Comparison of ENCODE assay signal across 27 mouse cellular contexts in the genomic region with DNA sequence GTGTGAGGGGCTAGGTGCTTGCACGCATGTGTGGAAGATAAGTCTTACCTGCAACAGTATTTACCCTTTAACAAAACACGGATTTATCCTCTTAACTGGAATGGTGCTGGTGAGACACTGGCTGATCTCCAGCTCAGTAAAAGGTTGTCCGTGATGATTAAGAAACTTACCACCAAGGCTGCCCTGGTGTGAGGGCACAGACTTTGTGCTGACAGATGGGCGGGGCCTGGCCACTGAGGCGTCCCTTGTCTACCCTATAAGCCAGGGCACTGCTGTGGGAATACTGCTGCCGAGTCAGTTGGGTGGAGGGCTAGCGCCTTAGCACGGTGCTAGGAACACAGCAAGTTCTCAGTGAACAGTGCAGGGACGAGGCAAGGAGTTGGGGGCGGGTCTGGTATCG. TPM values are rescaled to one million over a fixed set of nuclear protein-coding genes. Genes with fewer than 3 reads are reported as not detected.
DNase-seq lines count a peak whose midpoint lies in the region; ATAC-seq and TF ChIP-seq lines count a peak whose summit lies in the region.
"Had no signal": no experiment of that assay in that cellular context is flagged by ENCODE, and none has a peak within 500 bp of the region (broad histone marks: within the 10 kb centered on the region; RNA-seq: fewer than 3 reads in every experiment).

No protein-coding gene starts in this region.

- H3K9me3 ChIP-seq in hindbrain, embryonic 12.5 days (replicated peaks) = no peaks in the 10 kb centered on the region
- H3K9me3 ChIP-seq in hindbrain, embryonic 13.5 days = no peaks in the 10 kb centered on the region
- no peaks in the 10 kb centered on the region for H3K9me3 ChIP-seq in liver, embryonic 12.5 days (replicated peaks)
- H3K9me3 ChIP-seq: embryonic facial prominence, embryonic 13.5 days; forebrain, embryonic 12.5 days; G1E; heart, embryonic 10.5 days; heart, embryonic 15.5 days; hindbrain, embryonic 10.5 days had no signal

- H3K36me3 ChIP-seq in hindbrain, embryonic 12.5 days = peaks cover 53% of the 10 kb centered on the region
- H3K36me3 ChIP-seq in hindbrain, embryonic 13.5 days = peaks cover 55% of the 10 kb centered on the region
- peaks cover 9% of the 10 kb centered on the region; the same call in 1 of the 2 replicates for H3K36me3 ChIP-seq in liver, adult 2 months (ENCODE audit: control insufficient read depth, insufficient read depth, low read length)
- H3K36me3 ChIP-seq in liver, embryonic 12.5 days = peaks cover 67% of the 10 kb centered on the region

- DNase-seq in adrenal gland, adult 2 months = peak; percentile 55
- DNase-seq in adrenal gland, adult 18-20 months (ENCODE audit: low spot score in 2 of 2) = no peak
- DNase-seq in liver, adult 2 months (ENCODE audit: extremely low read depth, low read depth, low spot score) = peak; percentile 61
- DNase-seq in kidney, postnatal 36 days = peak; percentile 75 to 77
- no peak for DNase-seq in heart, postnatal 4 days
- DNase-seq: B cell, adult 2 months; cerebellum, adult 11 months; cerebellum, adult 8-10 months; cerebellum, postnatal 36 days; gastrocnemius, postnatal 25 days; heart, adult 11 months; heart, postnatal 14 days had no signal

- 67% methylated on average over 11 of the region's 11 CpGs for WGBS in hindbrain, embryonic 12.5 days
- 81% methylated on average over 11 of the region's 11 CpGs for WGBS in hindbrain, embryonic 13.5 days
- WGBS in liver, adult 2 months = 79% methylated on average over 11 of the region's 11 CpGs
- WGBS in liver, embryonic 12.5 days (ENCODE audit: insufficient replicate concordance) = 80% methylated on average over 11 of the region's 11 CpGs

- peaks cover 8% of the 10 kb centered on the region for H3K79me2 ChIP-seq in liver, adult 2 months (ENCODE audit: control insufficient read depth, insufficient read depth, low read length)

- peaks cover 10% of the 10 kb centered on the region for H3K27me3 ChIP-seq in hindbrain, embryonic 12.5 days
- H3K27me3 ChIP-seq in hindbrain, embryonic 13.5 days = 0 out of 2 replicates have a peak, but pooled peaks cover 13% of the 10 kb centered on the region
- no peaks in the 10 kb centered on the region for H3K27me3 ChIP-seq in liver, adult 2 months (ENCODE audit: control insufficient read depth, insufficient read depth, low read length)
- no peaks in the 10 kb centered on the region for H3K27me3 ChIP-seq in liver, embryonic 12.5 days (replicated peaks)
- H3K27me3 ChIP-seq: embryonic facial prominence, embryonic 13.5 days; heart, embryonic 15.5 days had no signal

- no peak for TF ChIP-seq CTCF in liver, adult 2 months (IDR thresholded peaks at IDR 0.05; ENCODE audit: low read depth, low read length)

- H3K27ac ChIP-seq in hindbrain, embryonic 12.5 days = no peak overlapping the region
- H3K27ac ChIP-seq in hindbrain, embryonic 13.5 days = no peak overlapping the region
- no peak overlapping the region for H3K27ac ChIP-seq in liver, adult 2 months (replicated peaks; ENCODE audit: insufficient read depth, low read depth, low read length)
- H3K27ac ChIP-seq in liver, embryonic 12.5 days = no peak overlapping the region
- H3K27ac ChIP-seq: embryonic facial prominence, embryonic 13.5 days; forebrain, embryonic 12.5 days; heart, embryonic 10.5 days; heart, embryonic 15.5 days; hindbrain, embryonic 10.5 days had no signal

- H3K9ac ChIP-seq in hindbrain, embryonic 12.5 days = 0 out of 2 replicates have a peak overlapping the region, but pooled peaks have one; percentile 14
- H3K9ac ChIP-seq in hindbrain, embryonic 13.5 days = no peak overlapping the region
- H3K9ac ChIP-seq in liver, adult 2 months (ENCODE audit: low read depth, low read length) = no peak overlapping the region
- H3K9ac ChIP-seq in liver, embryonic 12.5 days = no peak overlapping the region
- H3K9ac ChIP-seq: embryonic facial prominence, embryonic 13.5 days; forebrain, embryonic 12.5 days; heart, embryonic 15.5 days had no signal

- ATAC-seq in hindbrain, embryonic 12.5 days (ENCODE audit: low FRiP score) = no peak
- no peak for ATAC-seq in hindbrain, embryonic 13.5 days (ENCODE audit: low FRiP score)
- no peak for ATAC-seq in liver, embryonic 12.5 days
- ATAC-seq: CD4-positive, CD25-positive, alpha-beta regulatory T cell, adult 4 months; forebrain, embryonic 16.5 days; hindbrain, embryonic 16.5 days; inflammation-experienced regulatory T-cells, adult 6 months had no signal

- H3K4me1 ChIP-seq in hindbrain, embryonic 12.5 days = peaks cover 18% of the 10 kb centered on the region
- H3K4me1 ChIP-seq in hindbrain, embryonic 13.5 days (replicated peaks) = peaks cover 33% of the 10 kb centered on the region
- H3K4me1 ChIP-seq in liver, adult 2 months (ENCODE audit: control insufficient read depth, insufficient read depth, low read length) = peaks cover 6% of the 10 kb centered on the region
- H3K4me1 ChIP-seq in liver, embryonic 12.5 days = peaks cover 15% of the 10 kb centered on the region

- H3K4me3 ChIP-seq in hindbrain, embryonic 12.5 days = no peak overlapping the region
- no peak overlapping the region for H3K4me3 ChIP-seq in hindbrain, embryonic 13.5 days
- no peak overlapping the region for H3K4me3 ChIP-seq in liver, adult 2 months (ENCODE audit: insufficient read depth, low read depth, low read length)
- H3K4me3 ChIP-seq in liver, embryonic 12.5 days = no peak overlapping the region
- H3K4me3 ChIP-seq: embryonic facial prominence, embryonic 13.5 days; forebrain, embryonic 12.5 days; heart, embryonic 10.5 days; heart, embryonic 15.5 days; hindbrain, embryonic 10.5 days had no signal

- no peak overlapping the region for H3K4me2 ChIP-seq in hindbrain, embryonic 12.5 days (replicated peaks)
- no peak overlapping the region for H3K4me2 ChIP-seq in hindbrain, embryonic 13.5 days
- no peak overlapping the region for H3K4me2 ChIP-seq in liver, embryonic 12.5 days
- H3K4me2 ChIP-seq: embryonic facial prominence, embryonic 13.5 days; forebrain, embryonic 12.5 days; heart, embryonic 15.5 days had no signal

- no peak for TF ChIP-seq POLR2A in liver, adult 2 months (IDR thresholded peaks at IDR 0.05; ENCODE audit: extremely low read depth, insufficient read depth, low read length)

RNA-seq across cellular contexts. Expression of gene Icmt, which starts 5.0 kb away (rescaled TPM):
- total RNA-seq in adrenal gland, adult 2 months (2021) = 10 to 100 TPM; 34.6 to 49.1 TPM
- 39.5 and 48.3 TPM in 2 replicates for polyA plus RNA-seq in adrenal gland, adult 2 months (2012; rRNA removed)
- 10 to 100 TPM; 52.1 to 55.6 TPM for total RNA-seq in adrenal gland, adult 18-20 months (2021)
- polyA plus RNA-seq in hindbrain, embryonic 12.5 days (2016; fragmentation: Nextera tagmentation; extraction: Ambion mirVana) = 25.3 and 25.6 TPM in 2 replicates
- polyA plus RNA-seq in hindbrain, embryonic 13.5 days (2015; fragmentation: Nextera tagmentation; extraction: Ambion mirVana) = 17.2 and 18.4 TPM in 2 replicates
- 13.2 and 14.9 TPM in 2 replicates for total RNA-seq in liver, adult 2 months (2014; rRNA removed)
- 16.5 and 17.6 TPM in 2 replicates for polyA plus RNA-seq in liver, adult 2 months (2012; rRNA removed)
- polyA plus RNA-seq in liver, embryonic 12.5 days (2016; fragmentation: Nextera tagmentation; extraction: Ambion mirVana) = 11.8 and 14.4 TPM in 2 replicates
- total RNA-seq in heart, postnatal 4 days (2021) = 10 to 100 TPM; 32.1 to 33.3 TPM

RNA-seq across cellular contexts. Expression of gene Hes3, which starts 10.6 kb away (rescaled TPM):
- total RNA-seq in adrenal gland, adult 2 months (2021) = not detected
- 0.30 TPM in 1 of 2 replicates, not detected in the other for polyA plus RNA-seq in adrenal gland, adult 2 months (2012; rRNA removed)
- total RNA-seq in adrenal gland, adult 18-20 months (2021) = not detected
- 1.2 and 2.1 TPM in 2 replicates for polyA plus RNA-seq in hindbrain, embryonic 12.5 days (2016; fragmentation: Nextera tagmentation; extraction: Ambion mirVana)
- 0.38 and 0.79 TPM in 2 replicates for polyA plus RNA-seq in hindbrain, embryonic 13.5 days (2015; fragmentation: Nextera tagmentation; extraction: Ambion mirVana)
- not detected in 2 replicates for total RNA-seq in liver, adult 2 months (2014; rRNA removed)
- not detected in 2 replicates for polyA plus RNA-seq in liver, adult 2 months (2012; rRNA removed)
- polyA plus RNA-seq in liver, embryonic 12.5 days (2016; fragmentation: Nextera tagmentation; extraction: Ambion mirVana) = not detected in 2 replicates
- total RNA-seq in heart, postnatal 4 days (2021) = not detected
- total RNA-seq: adrenal gland, postnatal 36 days; G1E; gastrocnemius, adult 18-20 months; gastrocnemius, postnatal 25 days; heart, postnatal 14 days had no signal
- polyA plus RNA-seq: CD4-positive, CD25-positive, alpha-beta regulatory T cell, adult 4 months; embryonic facial prominence, embryonic 13.5 days; forebrain, embryonic 16.5 days; G1E; heart, embryonic 10.5 days; heart, embryonic 15.5 days; inflammation-experienced regulatory T-cells, adult 6 months had no signal

RNA-seq across cellular contexts. Expression of gene Rnf207, which starts 16.8 kb away (rescaled TPM):
- 1 to 10 TPM in 1 of 2 experiments, under 1 TPM in 1; 0.84 to 1.1 TPM for total RNA-seq in adrenal gland, adult 2 months (2021)
- polyA plus RNA-seq in adrenal gland, adult 2 months (2012; rRNA removed) = 0.26 and 0.67 TPM in 2 replicates
- 1 to 10 TPM in 1 of 2 experiments, under 1 TPM in 1; 0.43 to 1.3 TPM for total RNA-seq in adrenal gland, adult 18-20 months (2021)
- 2.5 and 3.8 TPM in 2 replicates for polyA plus RNA-seq in hindbrain, embryonic 12.5 days (2016; fragmentation: Nextera tagmentation; extraction: Ambion mirVana)
- 5.2 and 7.7 TPM in 2 replicates for polyA plus RNA-seq in hindbrain, embryonic 13.5 days (2015; fragmentation: Nextera tagmentation; extraction: Ambion mirVana)
- not detected in 2 replicates for total RNA-seq in liver, adult 2 months (2014; rRNA removed)
- polyA plus RNA-seq in liver, adult 2 months (2012; rRNA removed) = 0.13 TPM in 1 of 2 replicates, not detected in the other
- 0.26 and 0.42 TPM in 2 replicates for polyA plus RNA-seq in liver, embryonic 12.5 days (2016; fragmentation: Nextera tagmentation; extraction: Ambion mirVana)
- 100 to 1,000 TPM; 105 to 116 TPM for total RNA-seq in heart, postnatal 4 days (2021)
- total RNA-seq: gastrocnemius, adult 18-20 months; gastrocnemius, postnatal 25 days had no signal
- polyA plus RNA-seq: CD4-positive, CD25-positive, alpha-beta regulatory T cell, adult 4 months; G1E; inflammation-experienced regulatory T-cells, adult 6 months had no signal

RNA-seq across cellular contexts. Expression of gene Rpl22, which starts 23.5 kb away (rescaled TPM):
- total RNA-seq in adrenal gland, adult 2 months (2021) = 100 to 1,000 TPM; 401 to 498 TPM
- 12.3 and 12.5 TPM in 2 replicates for polyA plus RNA-seq in adrenal gland, adult 2 months (2012; rRNA removed)
- 100 to 1,000 TPM; 443 to 509 TPM for total RNA-seq in adrenal gland, adult 18-20 months (2021)
- 257 and 282 TPM in 2 replicates for polyA plus RNA-seq in hindbrain, embryonic 12.5 days (2016; fragmentation: Nextera tagmentation; extraction: Ambion mirVana)
- 205 and 218 TPM in 2 replicates for polyA plus RNA-seq in hindbrain, embryonic 13.5 days (2015; fragmentation: Nextera tagmentation; extraction: Ambion mirVana)
- 170 and 199 TPM in 2 replicates for total RNA-seq in liver, adult 2 months (2014; rRNA removed)
- 22.2 and 22.9 TPM in 2 replicates for polyA plus RNA-seq in liver, adult 2 months (2012; rRNA removed)
- polyA plus RNA-seq in liver, embryonic 12.5 days (2016; fragmentation: Nextera tagmentation; extraction: Ambion mirVana) = 385 and 404 TPM in 2 replicates
- 100 to 1,000 TPM; 312 to 319 TPM for total RNA-seq in heart, postnatal 4 days (2021)

RNA-seq across cellular contexts. Expression of gene Gpr153, which starts 28.0 kb away (rescaled TPM):
- 1 to 10 TPM; 3.5 to 8.3 TPM for total RNA-seq in adrenal gland, adult 2 months (2021)
- 16.6 and 22.4 TPM in 2 replicates for polyA plus RNA-seq in adrenal gland, adult 2 months (2012; rRNA removed)
- 1 to 10 TPM; 5.3 to 7.4 TPM for total RNA-seq in adrenal gland, adult 18-20 months (2021)
- 13.1 and 16.2 TPM in 2 replicates for polyA plus RNA-seq in hindbrain, embryonic 12.5 days (2016; fragmentation: Nextera tagmentation; extraction: Ambion mirVana)
- 9.0 and 9.3 TPM in 2 replicates for polyA plus RNA-seq in hindbrain, embryonic 13.5 days (2015; fragmentation: Nextera tagmentation; extraction: Ambion mirVana)
- 0.46 and 0.54 TPM in 2 replicates for total RNA-seq in liver, adult 2 months (2014; rRNA removed)
- 0.98 and 1.1 TPM in 2 replicates for polyA plus RNA-seq in liver, adult 2 months (2012; rRNA removed)
- 2.1 and 2.4 TPM in 2 replicates for polyA plus RNA-seq in liver, embryonic 12.5 days (2016; fragmentation: Nextera tagmentation; extraction: Ambion mirVana)
- 10 to 100 TPM; 30.1 to 30.6 TPM for total RNA-seq in heart, postnatal 4 days (2021)

Comparison
In these comparisons a context has a peak if more than half of its experiments do, and no peak if none do; other contexts are left out.
1. DNase-seq: peak in adrenal gland, adult 2 months (single experiment), liver, adult 2 months (single experiment) and kidney, postnatal 36 days (2 of 2); none in adrenal gland, adult 18-20 months (0 of 2) and heart, postnatal 4 days (single experiment).